Mouse (Mus musculus) neural tube, embryonic 13.5 days (tissue): ENCODE data around the gene Traf3ip2. TPM values are rescaled to one million over a fixed set of nuclear protein-coding genes. Genes with fewer than 3 reads are reported as not detected.

Source experiments
- ATAC-seq: fragments of 200-750 bp; cut with Nextera tagmentation; 2 replicates; pipeline ENCODE4 v1.8.0; 2017; ENCODE audit warnings: low read depth, mild to moderate bottlenecking, moderate TSS enrichment, moderate library complexity
- H3K27ac ChIP-seq: fragments of 300-500 bp; sonication (generic); replicated peaks from 2 replicates; pipeline ENCODE4 v1.5.1; 2015; ENCODE audit warnings: moderate library complexity, mild to moderate bottlenecking, inconsistent platforms
- H3K27me3 ChIP-seq: fragments of 300-500 bp; sonication (generic); 2 replicates; pipeline ENCODE4 v1.6.1; 2015; ENCODE audit warnings: mild to moderate bottlenecking, inconsistent platforms
- H3K36me3 ChIP-seq: fragments of 300-500 bp; sonication (generic); 2 replicates; pipeline ENCODE4 v1.6.1; 2015; ENCODE audit warnings: mild to moderate bottlenecking, inconsistent platforms
- H3K4me1 ChIP-seq: fragments of 300-500 bp; sonication (generic); replicated peaks from 2 replicates; pipeline ENCODE4 v1.6.1; 2015; ENCODE audit warnings: inconsistent platforms
- H3K4me2 ChIP-seq: fragments of 300-500 bp; sonication (generic); 2 replicates; pipeline ENCODE4 v1.6.1; 2015; ENCODE audit warnings: inconsistent platforms, mild to moderate bottlenecking, moderate library complexity
- H3K4me3 ChIP-seq: fragments of 300-500 bp; sonication (generic); 2 replicates; pipeline ENCODE4 v1.5.1; 2015; ENCODE audit warnings: mild to moderate bottlenecking, inconsistent platforms
- H3K9ac ChIP-seq: fragments of 300-500 bp; sonication (generic); 2 replicates; pipeline ENCODE4 v1.6.1; 2015; ENCODE audit warnings: moderate library complexity, mild to moderate bottlenecking, inconsistent platforms
- H3K9me3 ChIP-seq: fragments of 300-500 bp; sonication (generic); 2 replicates; pipeline ENCODE4 v1.6.1; 2016; ENCODE audit warnings: inconsistent platforms
- whole genome bisulfite sequencing: fragments of 180-500 bp; shearing (Covaris S2); methylation state at CpG from one replicate; pipeline ENCODE4 v1.1.7; 2015; 5-methylcytosine and 5-hydroxymethylcytosine counted together
- polyA plus RNA-seq: library from polyadenylated mRNA; unstranded; fragments of >200 nt; fragmentation: Nextera tagmentation; extraction: Ambion mirVana; gene quantifications from 2 replicates; pipeline ENCODE4 v1.2.1, GENCODE M21; 2015

Gene Traf3ip2
- polyA plus RNA-seq, 1 experiment from 2014 or later, result 5.0 TPM

DNA sequence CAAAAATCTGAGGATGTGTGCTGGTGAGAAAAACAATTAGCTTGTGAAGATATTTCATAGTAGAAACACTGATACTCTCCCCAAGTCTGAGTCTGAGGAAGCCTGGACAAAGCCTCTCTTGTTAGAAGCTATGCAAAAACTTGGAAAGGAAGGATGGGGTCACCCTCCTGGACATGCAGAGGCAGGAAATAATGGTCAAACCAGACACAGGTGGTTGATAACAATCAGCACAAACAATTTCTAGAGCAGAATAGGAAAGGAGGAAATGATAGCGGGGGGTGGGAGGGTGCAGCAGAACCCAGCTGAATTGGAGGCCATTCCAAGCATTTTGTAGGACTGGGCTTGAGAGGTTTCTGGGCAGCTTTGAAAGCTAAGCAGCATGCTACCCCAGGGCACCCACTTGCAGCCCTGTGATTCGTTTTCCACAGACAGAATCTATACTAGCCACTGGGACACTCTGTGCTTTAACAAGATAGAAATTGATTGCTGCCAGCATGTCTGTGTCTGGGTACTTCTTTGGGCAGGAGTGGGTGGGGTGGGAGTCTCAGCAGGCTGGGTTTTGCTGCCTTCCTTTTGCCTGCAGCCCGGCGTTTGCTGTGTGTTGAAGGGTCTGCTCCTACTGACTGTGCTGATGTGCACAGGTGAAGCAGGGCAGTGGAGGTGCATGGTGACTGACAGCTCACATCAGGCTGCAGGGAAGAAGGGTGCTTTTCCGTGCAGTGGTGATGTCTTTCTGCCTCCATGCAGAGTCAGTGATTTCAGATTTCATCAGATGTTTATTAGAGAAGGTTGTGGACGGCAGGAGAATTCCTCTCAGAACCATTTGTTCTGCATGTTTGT is 33.3 kb downstream of the Traf3ip2 start:
- H3K4me1 ChIP-seq, result peaks cover 19% of the 10 kb centered on the region
- H3K27ac ChIP-seq, result peak overlapping the region; percentile 72
- no peaks in the 10 kb centered on the region for H3K27me3 ChIP-seq
- 45% methylated on average over 6 of the region's 6 CpGs for WGBS
- peak; percentile 41; the same call in 1 of the 2 replicates for ATAC-seq
- peak overlapping the region; percentile 31 for H3K9ac ChIP-seq
- H3K9me3 ChIP-seq, result no peaks in the 10 kb centered on the region
- peaks cover 13% of the 10 kb centered on the region for H3K36me3 ChIP-seq
- H3K4me3 ChIP-seq, result no peak overlapping the region
- no peak overlapping the region for H3K4me2 ChIP-seq

DNA sequence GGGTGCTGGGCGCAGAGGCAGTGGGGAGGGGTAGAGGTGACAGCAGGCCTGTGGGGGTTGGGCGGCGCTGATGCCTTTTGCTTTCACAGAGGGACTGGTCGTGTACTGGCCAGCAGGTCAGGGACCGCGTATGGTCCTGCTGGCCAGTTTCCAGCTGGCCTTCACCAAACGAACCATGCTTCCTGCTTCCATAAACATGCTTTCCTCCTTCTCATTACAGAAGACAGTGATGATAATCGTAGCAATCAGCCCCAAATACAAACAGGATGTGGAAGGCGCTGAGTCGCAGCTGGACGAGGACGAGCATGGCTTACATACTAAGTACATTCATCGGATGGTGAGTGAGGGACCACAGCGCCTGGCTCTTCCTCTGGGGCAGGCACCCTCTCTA is 33.9 kb downstream of the Traf3ip2 start:
- H3K4me1 ChIP-seq, result peaks cover 17% of the 10 kb centered on the region
- WGBS, result 45% methylated on average over 14 of the region's 14 CpGs
- no peak overlapping the region for H3K4me2 ChIP-seq
- H3K9me3 ChIP-seq, result no peaks in the 10 kb centered on the region
- peak overlapping the region; percentile 72 for H3K27ac ChIP-seq
- H3K27me3 ChIP-seq, result no peaks in the 10 kb centered on the region
- peaks cover 19% of the 10 kb centered on the region for H3K36me3 ChIP-seq
- H3K9ac ChIP-seq, result peak overlapping the region; percentile 31
- peak; percentile 54; the same call in 1 of the 2 replicates for ATAC-seq
- no peak overlapping the region for H3K4me3 ChIP-seq

GRCm38 (mm10) chr10:39647118-39647517 is 34.4 kb downstream of the Traf3ip2 start:
- H3K4me3 ChIP-seq, result no peak overlapping the region
- ATAC-seq, result no peak
- H3K27ac ChIP-seq, result no peak overlapping the region
- H3K9ac ChIP-seq, result no peak overlapping the region
- peaks cover 17% of the 10 kb centered on the region for H3K4me1 ChIP-seq
- H3K9me3 ChIP-seq, result no peaks in the 10 kb centered on the region
- no peak overlapping the region for H3K4me2 ChIP-seq
- H3K27me3 ChIP-seq, result no peaks in the 10 kb centered on the region
- H3K36me3 ChIP-seq, result peaks cover 23% of the 10 kb centered on the region
- WGBS, result 97% methylated on average over 1 of the region's 1 CpGs

- Histone ChIP-seq H3K9me3 (no peaks in the 10 kb centered on the region), H3K4me2 (no peak overlapping the region), H3K27me3 (no peaks in the 10 kb centered on the region), H3K4me1 (peaks cover 17% of the 10 kb centered on the region), H3K36me3 (peaks cover 23% of the 10 kb centered on the region), H3K4me3 (no peak overlapping the region), H3K27ac (no peak overlapping the region), H3K9ac (no peak overlapping the region)
- WGBS, result 97% methylated on average over 3 of the region's 3 CpGs
- no peak for ATAC-seq
These were observed 35.5 kb downstream of the Traf3ip2 start for GRCm38 (mm10) chr10:39648278-39648677.

DNA sequence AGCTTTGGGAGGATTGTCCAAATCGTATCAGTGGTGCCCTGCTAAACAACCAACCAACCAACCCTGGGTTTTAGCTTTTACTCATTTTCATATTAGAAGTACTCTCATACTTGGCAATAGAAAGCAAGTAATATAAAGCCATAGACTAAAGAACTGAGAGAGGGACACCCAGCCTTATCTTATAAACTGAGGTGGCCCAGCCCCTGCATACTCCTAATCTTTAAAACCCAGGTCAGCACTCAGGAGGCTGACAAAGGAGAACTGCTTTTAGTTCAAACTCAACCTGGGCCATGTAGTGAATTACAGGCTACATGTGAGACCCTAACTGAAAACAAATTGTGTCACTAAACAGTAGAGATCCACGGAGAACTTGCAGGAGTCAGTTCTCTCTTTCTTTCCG is 36.8 kb downstream of the Traf3ip2 start:
- no peak overlapping the region for H3K27ac ChIP-seq
- peaks cover 20% of the 10 kb centered on the region for H3K36me3 ChIP-seq
- H3K9ac ChIP-seq, result no peak overlapping the region
- no peaks in the 10 kb centered on the region for H3K9me3 ChIP-seq
- WGBS, result 96% methylated on average over 3 of the region's 3 CpGs
- ATAC-seq, result no peak
- no peaks in the 10 kb centered on the region for H3K27me3 ChIP-seq
- no peak overlapping the region for H3K4me3 ChIP-seq
- H3K4me1 ChIP-seq, result peaks cover 29% of the 10 kb centered on the region
- H3K4me2 ChIP-seq, result no peak overlapping the region

DNA sequence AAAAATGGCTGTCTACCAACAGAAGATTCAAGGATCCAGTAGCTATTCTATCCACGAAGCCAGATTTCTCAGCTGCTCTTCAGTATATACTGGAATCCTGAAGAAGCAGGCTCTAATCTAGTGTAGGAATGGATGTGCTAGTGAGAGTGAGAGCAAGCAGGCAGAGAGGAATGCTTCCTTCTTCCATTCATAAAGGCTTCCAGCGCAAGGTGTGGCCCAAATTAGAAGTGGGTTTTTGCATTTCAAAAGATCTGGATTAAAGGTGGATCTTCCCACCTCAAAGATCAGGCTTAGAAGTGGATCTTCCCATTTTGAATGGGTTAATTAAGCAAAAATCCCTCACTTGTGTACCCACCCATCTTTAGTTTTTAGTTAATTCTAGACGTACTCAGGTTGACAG is 37.6 kb downstream of the Traf3ip2 start:
- H3K4me1 ChIP-seq, result peaks cover 29% of the 10 kb centered on the region
- H3K36me3 ChIP-seq, result peaks cover 20% of the 10 kb centered on the region
- no peaks in the 10 kb centered on the region for H3K27me3 ChIP-seq
- H3K27ac ChIP-seq, result no peak overlapping the region
- no peak for ATAC-seq
- 93% methylated on average over 3 of the region's 3 CpGs for WGBS
- no peaks in the 10 kb centered on the region for H3K9me3 ChIP-seq
- H3K4me3 ChIP-seq, result no peak overlapping the region
- no peak overlapping the region for H3K9ac ChIP-seq
- H3K4me2 ChIP-seq, result no peak overlapping the region

DNA sequence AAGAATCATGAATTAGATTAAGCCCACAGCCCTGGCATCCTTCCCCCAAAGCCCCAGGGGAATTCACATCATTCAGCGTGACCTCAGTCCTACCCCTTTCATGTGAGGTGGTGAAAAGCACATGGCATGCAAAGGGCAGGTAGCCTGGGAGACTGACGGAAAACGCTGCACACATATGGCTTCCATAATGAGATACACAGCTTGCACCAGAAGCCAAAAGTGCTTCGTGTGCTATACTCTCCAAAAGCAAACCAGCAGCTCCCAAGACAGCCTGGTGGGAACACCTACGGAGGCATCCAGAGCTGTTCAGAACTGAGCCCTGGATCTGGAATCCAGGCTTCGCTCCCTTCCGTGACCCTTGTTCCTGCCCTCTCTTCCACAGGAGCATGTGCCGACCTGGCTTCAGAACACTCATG is 41.3 kb downstream of the Traf3ip2 start:
- Histone ChIP-seq H3K27me3 (no peaks in the 10 kb centered on the region), H3K9ac (0 out of 2 replicates have a peak overlapping the region, but pooled peaks have one; percentile 0), H3K27ac (peak overlapping the region; percentile 64), H3K4me3 (no peak overlapping the region), H3K9me3 (no peaks in the 10 kb centered on the region), H3K4me2 (no peak overlapping the region), H3K36me3 (peaks cover 20% of the 10 kb centered on the region), H3K4me1 (peaks cover 27% of the 10 kb centered on the region)
- ATAC-seq, result peak; percentile 19; the same call in 1 of the 2 replicates
- WGBS, result 44% methylated on average over 8 of the region's 8 CpGs

DNA sequence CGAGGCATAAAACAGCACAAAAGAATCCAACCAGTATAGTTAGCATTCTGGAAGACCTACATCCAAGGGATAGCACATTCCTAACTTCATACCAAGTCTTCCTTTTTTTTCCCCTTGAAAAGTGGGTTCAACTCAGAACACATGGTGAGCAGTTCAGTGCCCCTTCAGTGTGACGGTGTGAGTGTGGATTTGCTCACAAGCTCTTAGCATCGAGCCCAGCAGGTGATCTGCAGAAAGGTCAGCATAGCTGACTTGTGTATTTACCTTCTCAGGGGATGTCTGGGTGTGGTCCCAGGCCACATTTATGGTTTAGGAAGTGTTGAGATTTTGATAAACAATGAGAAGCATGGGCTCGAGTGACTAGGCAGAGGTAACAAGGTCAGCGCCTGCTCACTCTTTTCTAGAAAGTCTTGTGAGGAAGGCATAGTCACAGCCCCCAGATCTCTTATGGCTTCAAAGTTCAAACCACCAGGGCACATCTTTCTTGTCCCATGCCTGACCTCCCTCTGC is 46.2 kb downstream of the Traf3ip2 start:
- Histone ChIP-seq H3K9me3 (no peaks in the 10 kb centered on the region), H3K27ac (peak overlapping the region; percentile 93), H3K4me3 (no peak overlapping the region), H3K4me2 (no peak overlapping the region), H3K4me1 (peaks cover 47% of the 10 kb centered on the region), H3K36me3 (no peaks in the 10 kb centered on the region), H3K9ac (peak overlapping the region; percentile 9; the same call in 1 of the 2 replicates), H3K27me3 (no peaks in the 10 kb centered on the region)
- 21% methylated on average over 5 of the region's 5 CpGs for WGBS
- ATAC-seq, result no peak

- peaks cover 47% of the 10 kb centered on the region for H3K4me1 ChIP-seq
- peak overlapping the region; percentile 21; the same call in 1 of the 2 replicates for H3K4me2 ChIP-seq
- H3K27me3 ChIP-seq, result no peaks in the 10 kb centered on the region
- H3K27ac ChIP-seq, result peak overlapping the region; percentile 93
- 5% methylated on average over 11 of the region's 11 CpGs for WGBS
- no peaks in the 10 kb centered on the region for H3K36me3 ChIP-seq
- H3K9ac ChIP-seq, result peak overlapping the region; percentile 9; the same call in 1 of the 2 replicates
- ATAC-seq, result peak; percentile 88
- H3K9me3 ChIP-seq, result no peaks in the 10 kb centered on the region
- no peak overlapping the region for H3K4me3 ChIP-seq
These were observed 46.9 kb downstream of the Traf3ip2 start for GRCm38 (mm10) chr10:39659411-39660268.

GRCm38 (mm10) chr10:39660269-39660655 is 47.5 kb downstream of the Traf3ip2 start:
- WGBS, result 45% methylated on average over 3 of the region's 3 CpGs
- Histone ChIP-seq H3K4me2 (peak overlapping the region; percentile 21; the same call in 1 of the 2 replicates), H3K27me3 (no peaks in the 10 kb centered on the region), H3K4me1 (peaks cover 53% of the 10 kb centered on the region), H3K9ac (0 out of 2 replicates have a peak overlapping the region, but pooled peaks have one; percentile 9), H3K9me3 (no peaks in the 10 kb centered on the region), H3K4me3 (no peak overlapping the region), H3K36me3 (no peaks in the 10 kb centered on the region), H3K27ac (peak overlapping the region; percentile 93)
- ATAC-seq, result no peak

GRCm38 (mm10) chr10:39660698-39661097 is 48.0 kb downstream of the Traf3ip2 start:
- Histone ChIP-seq H3K36me3 (no peaks in the 10 kb centered on the region), H3K4me3 (no peak overlapping the region), H3K27ac (peak overlapping the region; percentile 93), H3K4me1 (peaks cover 56% of the 10 kb centered on the region), H3K4me2 (no peak overlapping the region), H3K27me3 (no peaks in the 10 kb centered on the region), H3K9ac (no peak overlapping the region), H3K9me3 (no peaks in the 10 kb centered on the region)
- whole genome bisulfite sequencing, result 24% methylated on average over 5 of the region's 5 CpGs
- ATAC-seq, result no peak
